Comparison of ENCODE assay signal across 38 mouse cellular contexts in genomic region chr8:11697467-11697866, GRCm38 (mm10). TPM values are rescaled to one million over a fixed set of nuclear protein-coding genes. Genes with fewer than 3 reads are reported as not detected.
"Had no signal": no experiment of that assay in that cellular context is flagged by ENCODE, and none has a peak within 500 bp of the region (broad histone marks: within the 10 kb centered on the region; RNA-seq: fewer than 3 reads in every experiment).

No protein-coding gene starts in this region.

- H3K36me3 ChIP-seq: heart, embryonic 10.5 days; heart, embryonic 12.5 days; hindbrain, embryonic 10.5 days; hindbrain, embryonic 12.5 days; intestine, embryonic 15.5 days; limb, embryonic 10.5 days; limb, embryonic 12.5 days; liver, embryonic 12.5 days had no signal

- H3K27ac ChIP-seq: heart, embryonic 10.5 days; hindbrain, embryonic 10.5 days; hindbrain, embryonic 12.5 days; hindbrain, embryonic 14.5 days; intestine, embryonic 15.5 days; layer of hippocampus, adult 2 months; left cerebral cortex, adult 2 months; limb, embryonic 10.5 days; limb, embryonic 12.5 days; liver, embryonic 12.5 days; liver, embryonic 14.5 days had no signal

- H3K4me2 ChIP-seq: heart, embryonic 12.5 days; hindbrain, embryonic 12.5 days; hindbrain, embryonic 14.5 days; intestine, embryonic 15.5 days; limb, embryonic 12.5 days; liver, embryonic 12.5 days had no signal

- H3K27me3 ChIP-seq: intestine, embryonic 15.5 days had no signal

- H3K4me1 ChIP-seq: hindbrain, embryonic 12.5 days had no signal

- H3K9ac ChIP-seq: heart, embryonic 12.5 days; hindbrain, embryonic 12.5 days; hindbrain, embryonic 14.5 days; intestine, embryonic 15.5 days; limb, embryonic 12.5 days; liver, embryonic 12.5 days; liver, embryonic 14.5 days had no signal

- H3K9me3 ChIP-seq: heart, embryonic 10.5 days; heart, embryonic 12.5 days; hindbrain, embryonic 10.5 days; hindbrain, embryonic 12.5 days; intestine, embryonic 15.5 days; limb, embryonic 10.5 days; limb, embryonic 12.5 days; liver, embryonic 12.5 days had no signal

- H3K4me3 ChIP-seq: heart, embryonic 10.5 days; heart, embryonic 12.5 days; hindbrain, embryonic 10.5 days; hindbrain, embryonic 12.5 days; intestine, embryonic 15.5 days; layer of hippocampus, adult 2 months; left cerebral cortex, adult 2 months; limb, embryonic 10.5 days; limb, embryonic 12.5 days; liver, embryonic 12.5 days had no signal

- DNase-seq: heart, adult 18-20 months; heart, postnatal 10 days; heart, postnatal 4 days; kidney, adult 18-20 months; kidney, adult 8-10 months; kidney, postnatal 10 days; kidney, postnatal 25 days; kidney, postnatal 4 days; liver had no signal

- ATAC-seq: hindbrain, embryonic 16.5 days; inflammation-experienced regulatory T-cells, adult 6 months; intestine, embryonic 15.5 days; intestine, postnatal 0 days; liver, embryonic 12.5 days had no signal

RNA-seq across cellular contexts. Expression of gene 1700016D06Rik, which starts 3.4 kb away (rescaled TPM):
- total RNA-seq: gastrocnemius, postnatal 4 days; granulocyte monocyte progenitor cell, adult 5-6 weeks; heart, adult 18-20 months; heart, adult 8-10 months; heart, postnatal 10 days; heart, postnatal 25 days; heart, postnatal 4 days; layer of hippocampus, adult 2 months; layer of hippocampus, postnatal 10 days; layer of hippocampus, postnatal 25 days; left cerebral cortex, adult 2 months; left cerebral cortex, postnatal 14 days; left cerebral cortex, postnatal 36 days had no signal
- polyA plus RNA-seq: frontal cortex, adult 2 months; heart, embryonic 10.5 days; heart, embryonic 12.5 days; heart, embryonic 14.5 days; heart, embryonic 16.5 days; hindbrain, embryonic 12.5 days; hindbrain, embryonic 14.5 days; hindbrain, embryonic 16.5 days; inflammation-experienced regulatory T-cells, adult 6 months; intestine, embryonic 15.5 days; intestine, postnatal 0 days; kidney, embryonic 14.5 days; kidney, embryonic 16.5 days; limb, embryonic 10.5 days; limb, embryonic 12.5 days; limb, embryonic 14.5 days; liver, embryonic 12.5 days; liver, embryonic 14.5 days had no signal
